Mouse (Mus musculus) cerebellum, postnatal 4 days (tissue): ENCODE results near the gene Hoxa5.

Source experiments
- DNase-seq, 2 experiments: peaks; one replicate each; pipeline ENCODE4 v3.0.0; 2022; ENCODE audit warnings: low spot score in 2 of 2, mixed read lengths in 1 of 2

Gene Hoxa5

DNA sequence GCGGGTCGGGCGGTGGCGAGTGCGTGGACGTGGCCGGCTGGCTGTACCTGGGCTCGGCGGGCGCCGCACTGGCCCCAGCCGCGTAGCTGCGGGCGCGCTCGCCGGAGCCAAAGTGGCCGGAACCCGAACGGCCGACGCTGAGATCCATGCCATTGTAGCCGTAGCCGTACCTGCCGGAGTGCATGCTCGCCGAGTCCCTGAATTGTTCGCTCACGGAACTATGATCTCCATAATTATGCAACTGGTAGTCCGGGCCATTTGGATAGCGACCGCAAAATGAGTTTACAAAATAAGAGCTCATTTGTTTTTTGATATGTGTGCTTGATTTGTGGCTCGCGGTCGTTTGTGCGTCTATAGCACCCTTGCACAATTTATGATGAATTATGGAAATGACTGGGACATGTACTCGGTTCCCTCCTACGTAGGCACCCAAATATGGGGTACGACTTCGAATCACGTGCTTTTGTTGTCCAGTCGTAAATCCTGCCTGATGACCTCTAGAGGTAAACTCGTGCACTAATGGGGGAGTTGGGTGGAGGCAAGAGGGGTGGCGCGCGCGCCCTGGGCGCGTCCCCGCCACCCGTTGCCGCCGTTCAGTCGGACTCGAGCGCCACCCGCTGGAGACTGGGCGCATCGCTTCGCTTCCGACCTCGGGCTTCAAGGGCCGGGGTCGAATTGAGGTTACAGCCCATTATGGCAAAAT lies at the start of gene Hoxa5:
TSS of gene Hoxa5 (minus strand) at position 538 of the 703 bp plus-strand sequence.
- DNase-seq: peak in 1 of 2 experiments; percentile 67

DNA sequence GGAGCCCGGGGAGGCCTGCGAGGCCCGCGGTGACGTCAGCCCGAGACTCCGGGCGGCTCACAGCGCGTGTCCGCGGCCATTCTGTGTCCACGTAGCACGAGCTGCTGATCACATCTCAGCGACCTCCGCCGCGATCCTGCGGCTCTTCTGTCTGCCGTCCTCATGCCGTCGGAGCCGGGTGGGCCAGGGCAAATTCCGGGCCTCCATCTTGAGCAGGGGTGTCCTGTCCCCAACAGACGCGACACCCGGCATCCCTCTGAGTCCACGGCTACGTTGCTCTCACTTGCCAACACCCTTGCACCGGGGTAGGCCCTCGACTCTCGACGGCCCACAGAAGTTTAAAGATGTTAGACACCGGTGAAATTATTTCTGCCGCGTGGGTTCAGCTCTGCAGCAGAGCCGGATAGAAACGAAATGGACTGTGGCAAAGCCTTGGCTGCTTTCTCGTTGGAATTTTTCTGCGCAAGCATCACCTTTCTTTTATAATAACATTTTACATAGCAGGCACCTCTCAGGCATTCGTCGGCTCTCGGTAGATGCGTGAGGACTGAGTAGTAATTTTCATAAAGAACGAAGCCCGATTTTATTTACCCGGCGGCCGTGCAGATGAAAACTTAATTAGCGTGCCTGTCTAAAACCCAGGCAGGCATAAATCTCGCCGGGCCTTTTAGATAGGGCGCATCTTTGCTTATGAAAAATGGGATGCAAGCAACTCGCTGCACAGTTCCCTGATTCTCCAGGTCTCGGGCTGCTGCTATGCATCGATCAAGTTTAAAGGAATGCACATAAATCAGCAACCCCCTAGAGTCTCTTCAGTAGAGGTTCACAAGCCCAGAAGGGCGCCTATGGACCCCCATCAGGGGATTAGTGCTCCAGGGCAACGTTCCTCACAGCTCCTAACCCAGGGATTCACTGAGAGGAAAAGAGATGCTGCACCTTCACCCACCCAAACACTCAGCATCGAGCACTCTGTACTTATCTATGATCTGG lies 49.4 kb upstream of the Hoxa5 start:
- DNase-seq: no peak

DNA sequence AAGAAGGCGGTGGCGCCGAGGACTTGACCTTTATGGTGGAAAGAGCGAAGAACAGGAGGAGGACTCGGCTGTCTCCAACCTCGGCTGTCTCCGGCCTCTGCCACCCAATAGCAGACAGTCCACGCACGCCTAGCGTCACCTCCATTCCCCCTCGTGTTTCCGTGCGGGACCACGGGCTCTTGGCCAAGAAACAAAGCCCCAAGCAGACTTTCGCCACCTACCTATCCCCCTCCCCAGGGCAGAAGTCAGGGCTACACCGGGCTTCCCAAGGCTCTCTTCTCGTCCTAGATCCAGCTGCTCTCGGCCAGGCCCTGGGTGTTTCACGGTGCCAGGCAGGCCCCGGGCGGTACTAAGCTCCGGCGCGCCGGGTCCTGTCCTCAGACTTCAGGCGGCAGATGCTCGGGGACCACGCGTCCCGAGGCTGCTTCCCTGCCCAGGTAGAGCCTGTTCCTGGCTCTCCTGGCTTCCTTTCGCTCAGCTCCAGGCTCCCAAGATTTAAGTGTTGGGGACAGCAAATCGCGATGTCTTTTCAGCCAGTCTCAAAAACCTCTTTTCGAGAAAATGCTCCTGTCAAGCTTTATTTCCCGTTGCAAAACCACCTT lies 48.5 kb upstream of the Hoxa5 start:
- DNase-seq: no peak

DNA sequence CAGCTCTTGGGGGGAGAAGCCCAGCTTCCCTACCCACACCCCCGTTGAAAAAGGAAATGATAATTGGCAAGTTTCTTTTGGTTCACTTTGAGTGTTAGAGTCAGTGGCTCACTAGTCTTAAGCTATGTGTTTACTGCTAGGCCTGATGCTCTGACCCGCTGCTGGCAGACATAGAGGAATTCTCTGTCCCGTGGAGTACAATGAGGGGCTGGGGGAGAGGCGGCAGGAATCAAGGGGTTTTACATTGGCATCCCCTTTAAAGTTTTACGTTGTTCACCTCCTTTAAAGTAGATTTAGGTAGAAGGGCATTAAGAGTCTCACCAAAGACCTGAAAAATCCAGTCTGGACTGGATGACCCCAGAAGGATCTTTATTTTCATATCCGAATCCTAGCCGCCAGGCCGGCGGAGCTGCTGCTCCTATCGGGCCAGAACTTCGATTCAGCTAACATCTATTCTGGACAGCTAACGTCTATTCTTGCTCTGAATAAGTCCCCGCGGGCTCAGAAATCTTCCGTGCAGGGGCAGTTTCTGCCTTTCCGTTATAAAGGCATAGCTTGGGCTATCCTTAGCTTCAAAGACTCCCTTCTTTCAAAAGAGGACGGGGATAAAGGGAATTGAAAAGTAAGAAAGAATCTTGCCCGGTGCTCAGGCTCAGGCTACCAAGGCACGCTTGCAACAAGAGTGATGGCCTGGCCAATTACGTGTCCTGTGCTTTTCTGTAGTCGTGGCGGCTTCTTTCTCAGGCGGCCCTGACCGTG lies 47.8 kb upstream of the Hoxa5 start:
- DNase-seq: no peak

DNA sequence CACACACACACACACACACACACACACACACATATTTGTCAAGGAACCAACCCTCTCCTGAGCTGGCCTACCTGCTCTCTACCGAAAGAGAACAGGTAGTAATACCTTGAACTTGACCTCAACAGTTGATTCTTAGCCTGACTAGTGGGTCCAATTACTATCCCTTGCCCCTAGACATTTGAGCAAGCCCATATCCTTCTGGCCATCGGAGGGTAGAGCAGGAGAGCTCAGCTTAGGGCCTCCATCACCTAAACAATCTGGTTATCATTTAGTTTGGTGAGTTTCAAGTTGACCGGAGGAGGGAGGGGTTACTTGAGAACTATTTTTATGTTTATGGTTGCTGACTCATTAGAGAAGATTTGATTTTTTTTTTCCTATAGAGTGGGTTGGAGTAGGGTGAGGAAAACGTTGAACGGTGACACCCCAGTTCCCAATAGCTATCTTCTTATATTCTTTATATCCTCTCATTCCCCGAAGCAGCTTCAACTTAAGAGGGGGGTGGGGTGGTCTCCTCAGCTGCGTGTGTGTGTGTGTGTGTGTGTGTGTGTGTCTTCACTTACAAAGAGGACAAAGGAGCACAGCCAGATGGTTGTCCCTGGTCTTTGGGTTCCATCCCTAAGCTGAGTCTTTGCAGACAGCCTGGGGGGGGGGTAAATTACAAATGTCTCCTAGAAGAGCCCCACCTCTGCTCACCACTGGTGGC lies 46.9 kb upstream of the Hoxa5 start:
- peak in 1 of 2 experiments; percentile 14 for DNase-seq

DNA sequence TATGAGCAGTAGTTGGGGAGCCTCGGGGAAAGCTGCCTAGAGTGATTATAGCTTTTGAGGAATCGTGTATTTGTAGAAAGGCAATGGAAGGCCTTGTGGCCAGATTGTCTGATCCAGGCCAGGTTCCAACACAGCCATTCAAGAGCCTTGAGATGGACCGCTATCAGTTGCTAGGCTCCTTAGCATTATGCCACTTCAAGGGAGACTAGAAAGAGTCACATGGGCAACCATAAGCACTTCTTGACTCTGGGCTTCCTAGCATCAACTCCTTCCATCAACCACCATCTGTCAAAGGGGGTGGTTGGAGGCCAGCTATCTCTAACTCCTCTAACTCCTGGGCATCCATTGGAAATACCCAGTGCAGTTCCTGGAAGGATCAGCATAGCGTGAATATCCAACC lies 45.4 kb upstream of the Hoxa5 start:
- DNase-seq: peak in 1 of 2 experiments; percentile 6

DNA sequence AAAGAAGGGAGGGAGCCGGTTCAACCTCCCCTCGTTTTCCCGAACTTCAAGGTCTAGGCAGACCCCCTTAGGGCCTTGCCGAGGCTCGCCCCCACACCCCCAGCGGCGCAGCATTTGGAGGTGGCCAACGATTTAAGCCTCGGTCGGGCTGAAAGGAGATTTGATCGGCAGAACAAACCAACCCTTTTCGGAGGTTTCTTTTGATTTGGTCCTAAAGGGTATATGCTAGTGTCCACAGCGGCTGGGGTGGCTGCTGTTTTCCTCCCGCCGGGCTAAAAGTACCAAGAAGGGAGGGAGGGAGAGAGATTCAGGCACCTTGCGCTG lies 45.0 kb upstream of the Hoxa5 start:
- DNase-seq: peak in 1 of 2 experiments; percentile 16

DNA sequence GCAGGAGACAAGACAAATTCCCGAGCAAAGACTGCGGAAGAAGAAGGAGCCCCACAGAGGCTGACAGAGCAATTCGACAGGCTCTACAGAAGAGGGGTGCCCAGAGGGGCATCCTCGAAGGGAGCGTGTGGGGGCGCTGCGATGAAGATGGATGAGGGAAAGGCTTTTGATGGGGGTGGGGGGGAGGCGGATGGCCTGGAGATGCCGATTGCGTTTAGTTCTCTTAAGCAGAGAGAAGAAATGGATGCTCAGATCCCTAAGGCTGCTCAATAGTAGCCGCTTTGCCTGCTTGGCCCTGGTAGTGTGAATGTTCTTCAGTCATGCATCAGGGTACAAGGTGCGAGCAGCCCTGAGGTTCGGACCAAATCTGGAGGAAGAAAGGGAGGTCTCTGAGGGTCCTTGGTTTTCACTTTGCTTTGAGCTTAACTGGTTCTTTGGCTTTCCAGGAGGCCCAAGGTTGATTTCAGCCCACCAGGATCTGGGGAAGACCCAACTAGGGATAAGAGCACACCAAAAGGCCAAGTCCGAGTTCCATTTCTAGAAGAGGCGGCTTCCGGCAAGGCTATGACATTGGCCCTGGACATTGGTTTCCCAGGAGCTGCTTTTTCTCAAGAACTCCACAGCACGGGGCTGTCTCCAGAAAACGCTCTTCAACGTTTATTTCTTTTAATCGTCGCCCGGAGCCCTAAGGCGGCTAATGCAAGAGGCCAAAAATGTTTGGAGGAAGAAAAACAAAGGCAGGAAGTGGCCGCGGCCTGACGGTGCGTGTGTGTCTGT lies 44.4 kb upstream of the Hoxa5 start:
- peak in 1 of 2 experiments; percentile 16 for DNase-seq

DNA sequence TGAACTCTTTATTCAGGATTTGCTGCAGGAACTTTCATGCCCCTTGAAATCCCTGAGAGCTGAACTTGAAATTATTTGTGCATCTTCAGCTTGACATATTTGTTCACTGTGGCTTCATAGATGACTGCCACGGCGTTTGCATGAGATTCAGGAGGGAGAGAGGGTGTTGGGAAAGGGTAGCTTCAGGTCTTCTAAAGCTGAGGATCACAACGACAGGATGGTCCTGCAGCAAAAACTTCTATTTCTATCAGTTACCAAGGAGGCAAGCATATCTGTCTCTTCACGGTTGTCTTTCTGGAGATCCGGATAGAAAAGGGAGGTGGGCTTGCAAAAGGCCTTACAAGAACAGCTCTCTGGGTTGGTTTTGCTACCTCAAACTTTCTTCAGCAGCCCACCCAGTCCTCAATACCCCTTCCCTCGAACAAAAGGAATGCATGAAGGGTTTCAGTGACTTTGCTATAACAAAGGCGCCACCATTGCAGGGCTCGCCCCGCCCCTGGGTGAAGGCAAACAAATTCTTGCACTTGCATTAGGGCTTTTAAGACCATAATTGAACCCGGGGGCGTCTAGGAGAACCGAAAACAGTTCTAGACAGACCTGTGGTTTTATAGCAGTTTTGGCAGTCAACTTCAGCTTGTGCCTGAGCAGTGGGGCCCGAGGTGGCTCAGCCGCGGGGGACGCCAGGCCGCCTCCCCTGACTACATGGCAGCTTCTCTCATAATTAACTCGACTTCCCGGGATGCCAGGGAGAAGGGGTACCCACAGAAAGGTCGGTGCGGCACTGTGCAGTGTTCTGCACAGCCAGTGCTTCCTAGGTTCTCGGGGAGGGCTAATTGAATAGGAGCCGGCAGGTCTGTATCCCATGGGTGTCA lies 43.6 kb upstream of the Hoxa5 start:
- peak in 1 of 2 experiments; percentile 13 for DNase-seq

DNA sequence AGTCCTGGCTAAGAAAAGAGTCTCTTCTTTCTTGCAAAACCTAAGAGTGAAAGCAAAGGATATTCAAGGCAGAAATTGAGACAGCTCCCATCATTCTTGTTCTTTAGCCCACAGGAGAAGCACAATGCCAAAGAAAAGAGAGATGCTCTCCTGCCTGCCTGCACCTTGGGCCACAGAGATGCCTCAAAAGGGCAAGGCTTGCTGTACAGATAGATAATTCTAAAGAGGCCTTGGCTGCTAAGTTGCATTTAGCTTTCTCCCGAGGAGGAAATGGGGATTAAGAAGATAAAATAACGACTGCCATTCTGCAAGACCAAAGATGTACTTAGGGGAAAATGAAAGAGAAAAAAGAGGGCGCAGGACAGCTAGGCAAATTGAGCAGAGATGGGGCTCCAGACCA lies 42.5 kb upstream of the Hoxa5 start:
- DNase-seq: no peak

DNA sequence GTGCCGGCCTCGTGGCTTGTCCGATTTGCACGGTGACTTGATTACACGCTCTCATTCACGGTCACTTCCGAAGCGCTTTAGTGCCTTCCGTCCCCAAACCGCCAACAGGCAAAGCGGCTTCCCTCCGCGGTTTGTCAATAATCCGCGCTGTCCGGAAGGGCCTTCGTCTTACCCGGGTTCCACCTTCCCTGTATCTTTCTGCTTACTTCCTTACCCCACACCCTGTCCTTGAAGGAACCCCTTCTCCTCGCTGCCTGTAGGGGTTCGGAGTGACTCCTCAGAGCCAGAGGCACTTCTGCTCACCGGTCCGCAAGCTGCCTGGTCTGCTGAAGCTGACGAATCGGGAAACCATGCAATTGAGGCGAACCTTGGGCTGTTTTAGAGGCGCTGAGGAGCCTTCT lies 42.0 kb upstream of the Hoxa5 start:
- DNase-seq: no peak

DNA sequence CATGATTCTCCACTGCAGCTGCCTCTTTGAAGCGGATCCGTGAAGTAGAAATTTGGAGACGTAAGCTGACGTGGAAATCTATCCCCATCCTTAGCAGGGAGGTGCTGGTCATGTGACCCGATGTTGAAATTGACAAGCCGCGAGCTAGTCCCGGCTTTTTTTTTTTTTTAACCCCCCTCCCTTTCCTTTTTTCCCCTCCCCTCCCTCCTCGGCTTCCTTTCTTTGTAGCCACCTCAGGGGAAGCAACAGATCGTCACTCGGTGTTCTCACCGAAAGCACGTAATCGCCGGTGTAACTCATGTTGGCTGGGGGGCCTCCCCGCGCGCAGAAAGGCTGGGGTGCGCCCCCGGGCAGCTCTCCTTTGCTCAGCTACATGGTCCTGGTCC lies 41.4 kb upstream of the Hoxa5 start, which contains the start of gene Hoxa11:
TSS of gene Hoxa11 (minus strand) at position 54 of the 386 bp plus-strand sequence.
- no peak for DNase-seq

DNA sequence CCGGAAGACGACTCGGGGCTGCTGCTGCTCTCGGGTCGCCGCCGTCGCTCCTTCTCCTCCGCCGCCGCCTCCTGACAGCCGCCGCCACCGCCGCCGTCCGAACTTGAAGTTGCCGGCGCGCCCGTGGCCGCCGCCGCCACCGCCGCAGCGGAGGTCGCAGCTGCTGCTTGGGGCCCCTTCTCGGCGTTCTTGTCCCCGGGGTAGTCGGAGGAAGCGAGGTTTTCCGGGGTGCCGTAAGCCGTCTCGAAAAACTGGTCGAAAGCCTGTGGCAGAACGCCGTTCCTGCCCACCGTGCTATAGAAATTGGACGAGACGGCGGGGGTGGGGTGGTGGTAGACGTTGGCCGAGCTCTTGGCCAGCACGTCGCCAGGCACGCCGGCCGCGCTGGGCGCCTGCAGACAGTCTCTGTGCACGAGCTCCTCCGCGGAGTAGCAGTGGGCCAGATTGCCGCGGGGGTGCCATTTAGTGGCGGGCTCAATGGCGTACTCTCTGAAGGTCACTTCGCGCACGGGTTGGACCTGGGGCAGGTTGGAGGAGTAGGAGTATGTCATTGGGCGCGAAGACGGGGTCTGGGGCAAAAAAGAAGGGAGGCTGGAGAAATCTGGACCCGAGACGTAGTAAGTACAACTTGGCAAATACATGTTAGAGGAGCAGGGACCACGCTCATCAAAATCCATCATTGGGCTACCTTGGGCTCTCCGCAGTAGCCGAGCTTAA lies 40.8 kb upstream of the Hoxa5 start:
- no peak for DNase-seq

DNA sequence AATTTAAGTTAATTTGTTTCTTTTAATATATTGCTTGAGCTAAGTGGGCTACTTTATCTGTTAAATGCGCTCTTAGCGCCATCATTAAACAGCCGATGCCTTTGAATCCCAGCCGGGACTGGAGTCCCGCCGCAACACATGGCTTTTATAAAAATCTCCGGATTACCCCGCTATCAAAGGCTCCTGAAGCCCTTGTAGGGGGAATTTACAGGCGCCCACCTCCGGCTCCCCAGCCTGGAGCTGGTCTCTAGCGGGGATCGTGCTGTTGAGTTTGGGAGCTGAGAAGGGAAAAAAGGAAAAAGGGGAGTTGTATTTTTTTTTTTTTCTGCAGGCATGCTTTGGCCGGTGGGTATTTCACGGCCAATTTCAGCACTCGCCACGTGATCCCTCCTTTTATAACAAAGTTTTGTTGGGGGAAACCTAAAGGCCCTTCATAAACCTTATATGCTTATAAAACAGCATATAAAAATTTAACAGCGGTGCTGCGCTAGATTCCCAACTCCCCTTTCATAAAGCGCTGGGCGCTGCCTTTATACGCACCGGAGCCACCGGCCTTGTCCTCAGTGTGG lies 40.2 kb upstream of the Hoxa5 start:
- no peak for DNase-seq

DNA sequence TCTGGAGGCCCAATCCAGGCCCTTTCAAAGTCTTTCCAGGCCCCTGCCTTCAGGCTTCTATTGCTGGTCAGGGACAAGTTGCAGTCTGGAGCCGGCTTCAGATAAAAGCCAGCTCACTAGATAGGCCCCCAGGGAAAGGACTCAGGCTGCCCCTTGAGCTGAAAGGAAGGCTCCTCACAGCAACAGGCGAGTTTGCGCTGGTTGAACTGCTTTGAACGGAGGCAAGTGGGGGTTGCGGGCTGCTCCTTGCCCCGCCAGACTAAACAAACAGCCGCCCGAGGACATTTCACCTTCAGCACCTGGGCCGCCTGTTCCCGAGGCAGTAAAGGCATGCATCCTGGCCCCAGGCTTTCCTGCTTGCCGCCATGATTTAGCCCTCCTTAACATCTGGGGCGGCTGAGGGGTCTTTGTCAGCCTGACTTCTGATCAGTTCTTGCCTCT lies 39.3 kb upstream of the Hoxa5 start:
- no peak for DNase-seq

DNA sequence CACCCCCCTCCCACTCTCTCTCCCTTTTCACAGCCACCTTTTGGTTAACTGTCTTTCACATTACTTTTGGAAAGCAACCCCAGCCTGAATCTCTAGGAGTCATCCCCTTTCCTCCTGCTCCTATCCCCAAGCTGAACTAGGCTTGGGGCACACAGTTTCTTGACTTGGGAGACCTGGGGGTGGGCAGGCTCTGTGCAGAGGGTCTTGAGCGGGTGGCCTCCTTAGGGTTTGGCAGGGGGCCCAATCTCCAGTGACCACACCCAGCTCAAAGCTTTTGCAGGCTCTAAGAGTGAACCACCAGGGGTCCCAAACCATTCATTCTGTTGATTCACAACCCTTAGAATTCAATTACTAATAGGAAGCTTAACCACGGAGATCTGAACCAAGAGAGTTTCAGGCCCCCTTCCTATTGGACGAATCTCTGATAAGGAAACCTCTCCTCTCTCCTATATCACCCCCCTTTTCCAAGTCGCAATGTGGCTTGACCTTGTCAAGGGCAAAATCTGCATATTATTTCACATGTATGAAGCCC lies 38.5 kb upstream of the Hoxa5 start:
- no peak for DNase-seq

DNA sequence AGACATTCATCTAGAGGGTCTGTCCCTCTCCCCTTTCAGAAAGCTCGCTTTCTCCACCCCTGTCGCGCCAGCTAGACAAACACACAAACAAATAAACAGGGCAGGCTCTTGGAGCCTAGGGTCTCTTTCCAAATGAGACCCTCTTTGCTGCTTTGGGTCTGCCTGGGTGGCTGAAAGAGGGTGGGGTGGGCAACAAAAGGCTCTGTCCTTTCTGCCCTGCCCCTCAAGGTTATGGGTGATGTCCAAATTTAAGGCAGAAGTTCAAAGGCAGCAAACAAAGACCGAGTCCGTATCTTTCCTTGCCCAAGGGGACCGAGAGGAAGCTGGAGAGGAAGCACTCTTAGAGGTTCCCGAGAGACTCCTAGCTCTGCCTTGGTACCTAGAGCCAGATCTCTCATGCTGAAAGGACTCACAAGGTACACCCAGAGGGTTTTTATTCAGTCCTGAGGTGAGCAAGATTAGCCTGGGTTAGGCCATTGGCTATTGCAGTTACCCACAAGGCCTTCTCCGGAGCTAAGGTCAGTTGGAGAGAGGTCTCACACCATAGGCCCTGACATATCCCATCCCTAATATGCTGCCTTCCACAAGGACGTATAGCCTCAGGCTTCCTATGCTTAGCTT lies 36.7 kb upstream of the Hoxa5 start:
- no peak for DNase-seq
